Mouse (Mus musculus) heart, embryonic 14.5 days (tissue): ENCODE measurements at regions not wholly inside any gene's neighbourhood (a gene's known extent, or its start where the extent isn't known, plus 50 kb on each side); places are given as distances from the start of the nearest gene placed in this dataset.

Source experiments
- ATAC-seq: fragments of 200-750 bp; cut with Nextera tagmentation; 2 replicates; pipeline ENCODE4 v1.8.0; 2017; ENCODE audit warnings: low read depth, moderate TSS enrichment; ENCODE audit not compliant: insufficient number of reproducible peaks, insufficient read depth, low FRiP score
- H3K27ac ChIP-seq, 2 experiments: fragments of 200-500 bp in 1 of 2; fragments of 300-500 bp in 1 of 2; sonication (generic) in 1 of 2; replicated peaks in 1 of 2; 2 replicates each; pipeline ENCODE4 v1.5.1; 2012 to 2014; ENCODE audit warnings: low read depth in 2 of 2, low read length in 2 of 2, control low read depth in 1 of 2, mild to moderate bottlenecking in 1 of 2, mixed read lengths in 1 of 2; ENCODE audit not compliant: control insufficient read depth in 1 of 2, insufficient read depth in 1 of 2
- H3K27me3 ChIP-seq: fragments of 300-500 bp; sonication (generic); 2 replicates; pipeline ENCODE4 v1.6.1; 2014; ENCODE audit warnings: mild to moderate bottlenecking, low read length, control low read depth; ENCODE audit not compliant: control insufficient read depth, insufficient read depth
- H3K36me3 ChIP-seq: fragments of 300-500 bp; sonication (generic); 2 replicates; pipeline ENCODE4 v1.6.1; 2014; ENCODE audit warnings: mild to moderate bottlenecking, control low read depth, low read length, mixed read lengths; ENCODE audit not compliant: control insufficient read depth, insufficient read depth
- H3K4me1 ChIP-seq, 2 experiments: fragments of 200-500 bp in 1 of 2; fragments of 300-500 bp in 1 of 2; sonication (generic) in 1 of 2; 2 replicates each; pipeline ENCODE4 v1.6.1; 2012 to 2014; ENCODE audit warnings: low read length in 2 of 2, control low read depth in 1 of 2, mixed read lengths in 1 of 2; ENCODE audit not compliant: control insufficient read depth in 2 of 2, insufficient read depth in 2 of 2
- H3K4me2 ChIP-seq: fragments of 300-500 bp; sonication (generic); 2 replicates; pipeline ENCODE4 v1.6.1; 2014; ENCODE audit warnings: mild to moderate bottlenecking, low read length
- H3K4me3 ChIP-seq, 2 experiments: fragments of 200-500 bp in 1 of 2; fragments of 300-500 bp in 1 of 2; sonication (generic) in 1 of 2; 2 replicates each; pipeline ENCODE4 v1.5.1; 2012 to 2014; ENCODE audit warnings: low read length in 2 of 2, mild to moderate bottlenecking in 2 of 2, control low read depth in 1 of 2, low read depth in 1 of 2, moderate library complexity in 1 of 2; ENCODE audit not compliant: control insufficient read depth in 1 of 2, insufficient read depth in 1 of 2
- H3K9ac ChIP-seq: fragments of 300-500 bp; sonication (generic); 2 replicates; pipeline ENCODE4 v1.6.1; 2014; ENCODE audit warnings: mild to moderate bottlenecking, low read length
- H3K9me3 ChIP-seq: fragments of 300-500 bp; sonication (generic); 2 replicates; pipeline ENCODE4 v1.6.1; 2016; ENCODE audit warnings: low read length, control low read depth; ENCODE audit not compliant: control insufficient read depth
- WGBS: fragments of 180-500 bp; shearing (Covaris S2); extraction: QIAGEN DNeasy Blood & Tissue Kit; methylation state at CpG from one replicate; pipeline ENCODE4 v1.1.7; 2014; 5-methylcytosine and 5-hydroxymethylcytosine counted together

DNA sequence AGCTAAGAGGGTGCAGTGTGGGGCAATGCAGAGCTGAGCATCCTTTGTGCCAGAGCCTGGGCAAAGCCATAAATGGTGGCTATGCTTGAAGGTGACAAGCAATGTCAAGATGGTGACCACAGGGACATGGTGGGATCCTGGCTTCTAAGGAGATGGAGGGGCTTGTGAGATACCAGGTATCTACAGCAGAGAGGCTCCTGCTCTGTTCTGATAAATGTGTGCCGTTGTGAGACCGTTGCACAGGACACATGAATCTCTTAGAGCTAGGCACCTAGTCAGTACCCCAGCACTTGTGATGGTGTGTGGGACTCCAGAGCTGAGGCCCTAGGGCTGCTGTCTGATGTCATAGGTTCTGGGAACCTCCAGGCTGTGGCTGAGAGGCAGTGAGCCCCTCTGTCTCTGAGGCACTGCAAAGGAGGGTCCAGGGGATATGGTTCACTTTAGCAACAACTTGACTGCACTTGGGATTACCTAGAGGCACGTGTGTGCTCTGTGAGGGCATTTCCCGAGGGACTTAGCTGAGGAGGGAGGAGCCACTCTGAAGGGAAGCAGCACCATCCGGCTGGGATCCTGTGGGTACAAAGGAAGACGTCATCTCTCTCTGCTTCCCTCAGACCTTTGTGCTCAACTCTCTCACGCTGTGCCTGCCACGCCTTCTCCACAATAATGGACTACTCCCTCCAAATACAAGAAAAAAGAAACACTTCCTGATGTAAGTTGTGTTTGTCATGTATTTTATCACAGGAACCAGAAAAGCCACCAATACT lies 160.3 kb upstream of the A530016L24Rik start:
- H3K27ac ChIP-seq: no peak overlapping the region

DNA sequence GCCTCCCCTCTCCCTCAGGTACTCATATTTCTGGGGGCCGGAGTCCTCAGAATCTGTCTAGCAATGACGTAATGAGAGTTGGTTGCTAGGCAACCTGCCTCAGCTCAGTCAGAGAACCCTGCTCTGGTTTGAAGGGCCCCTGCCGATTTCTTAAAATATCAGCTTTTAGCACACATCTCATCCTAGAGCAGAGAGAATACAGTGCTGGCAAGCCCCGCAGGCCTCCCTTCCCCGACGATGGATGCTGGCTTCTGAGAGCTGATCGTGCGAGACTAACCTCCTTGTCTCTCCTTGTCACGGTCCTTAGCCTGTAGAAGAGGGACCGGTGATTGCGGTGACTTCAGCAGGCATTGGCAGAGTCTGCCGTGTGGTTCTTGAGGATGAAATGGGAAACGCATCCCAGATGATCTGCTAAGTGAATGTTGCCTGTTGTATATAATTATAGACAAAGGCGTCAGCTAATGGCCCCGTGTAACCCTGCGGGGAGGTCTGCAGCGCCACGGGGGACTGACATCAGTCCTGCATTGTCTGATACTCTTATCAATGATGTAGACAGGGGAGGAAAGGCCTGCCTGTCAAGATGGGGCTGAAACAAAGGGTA lies 159.4 kb upstream of the A530016L24Rik start:
- H3K4me1 ChIP-seq: peaks cover 5 to 14% of the 10 kb centered on the region in 2 experiments
- 0 out of 2 replicates have a peak, but pooled peaks cover 3% of the 10 kb centered on the region for H3K27me3 ChIP-seq
- no peaks in the 10 kb centered on the region for H3K9me3 ChIP-seq
- no peak overlapping the region for H3K9ac ChIP-seq
- H3K4me2 ChIP-seq: peak overlapping the region; percentile 34
- H3K4me3 ChIP-seq: no peak overlapping the region
- no peak overlapping the region for H3K27ac ChIP-seq
- ATAC-seq: no peak
- 16% methylated on average over 18 of the region's 18 CpGs for WGBS
- no peaks in the 10 kb centered on the region for H3K36me3 ChIP-seq

More for the DNA sequence above, 160.3 kb upstream of the A530016L24Rik start:
- no peak for ATAC-seq
- WGBS: 46% methylated on average over 8 of the region's 8 CpGs
- no peaks in the 10 kb centered on the region for H3K36me3 ChIP-seq
- no peak overlapping the region for H3K9ac ChIP-seq
- 0 out of 2 replicates have a peak, but pooled peaks cover 3% of the 10 kb centered on the region for H3K27me3 ChIP-seq
- H3K9me3 ChIP-seq: no peaks in the 10 kb centered on the region
- H3K4me2 ChIP-seq: no peak overlapping the region
- peaks cover 5 to 14% of the 10 kb centered on the region in 2 experiments for H3K4me1 ChIP-seq
- no peak overlapping the region for H3K4me3 ChIP-seq

DNA sequence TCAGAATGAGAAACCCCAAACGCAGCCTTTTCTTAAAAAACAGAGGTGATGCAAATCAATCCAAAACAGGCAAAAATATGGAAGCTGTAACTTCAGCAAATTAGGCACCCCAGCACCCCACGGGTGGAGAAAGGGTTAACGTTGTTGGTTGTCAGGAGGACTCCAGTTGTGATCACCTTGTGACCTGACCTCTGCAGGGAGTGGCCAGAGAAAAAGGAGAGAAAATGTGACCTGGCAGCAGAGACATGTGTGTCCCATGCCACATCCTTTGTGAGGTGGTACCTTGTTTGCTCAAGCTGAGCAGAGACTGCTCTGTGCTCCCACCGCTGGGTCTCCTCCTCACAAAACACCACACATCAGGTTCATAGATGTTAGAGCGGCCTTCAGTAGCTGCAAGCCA lies 158.7 kb upstream of the A530016L24Rik start:
- no peak for ATAC-seq
- no peak overlapping the region for H3K4me3 ChIP-seq
- no peaks in the 10 kb centered on the region for H3K36me3 ChIP-seq
- peaks cover 5 to 14% of the 10 kb centered on the region in 2 experiments for H3K4me1 ChIP-seq
- no peak overlapping the region for H3K27ac ChIP-seq
- no peaks in the 10 kb centered on the region for H3K9me3 ChIP-seq
- no peak overlapping the region for H3K9ac ChIP-seq
- 0 out of 2 replicates have a peak, but pooled peaks cover 3% of the 10 kb centered on the region for H3K27me3 ChIP-seq
- WGBS: 68% methylated on average over 5 of the region's 5 CpGs
- H3K4me2 ChIP-seq: no peak overlapping the region

DNA sequence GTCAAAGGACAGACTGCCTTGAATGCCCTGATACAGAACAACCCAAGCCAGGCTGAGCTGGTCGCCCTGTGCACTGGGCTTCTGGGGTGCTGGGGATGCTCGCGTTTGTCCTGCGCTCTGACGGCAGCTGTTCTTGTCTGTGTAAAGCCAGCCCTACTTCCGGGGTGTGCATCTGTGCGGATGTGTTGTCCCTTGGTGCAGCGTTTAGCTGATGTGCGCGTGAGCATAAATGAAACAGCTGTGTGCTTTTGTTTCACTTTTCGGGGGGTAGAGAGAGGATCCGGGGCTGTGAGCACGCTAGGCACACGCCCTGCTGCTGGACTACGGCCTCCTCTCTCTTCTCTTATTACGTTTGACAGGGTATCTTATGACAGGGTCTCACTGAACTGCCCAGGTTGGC lies 158.2 kb upstream of the A530016L24Rik start:
- no peaks in the 10 kb centered on the region for H3K36me3 ChIP-seq
- H3K4me1 ChIP-seq: peaks cover 5 to 14% of the 10 kb centered on the region in 2 experiments
- ATAC-seq: no peak
- 86% methylated on average over 16 of the region's 16 CpGs for WGBS
- H3K9me3 ChIP-seq: no peaks in the 10 kb centered on the region
- H3K9ac ChIP-seq: no peak overlapping the region
- no peak overlapping the region for H3K4me2 ChIP-seq
- 0 out of 2 replicates have a peak, but pooled peaks cover 6% of the 10 kb centered on the region for H3K27me3 ChIP-seq
- no peak overlapping the region for H3K27ac ChIP-seq
- no peak overlapping the region for H3K4me3 ChIP-seq

DNA sequence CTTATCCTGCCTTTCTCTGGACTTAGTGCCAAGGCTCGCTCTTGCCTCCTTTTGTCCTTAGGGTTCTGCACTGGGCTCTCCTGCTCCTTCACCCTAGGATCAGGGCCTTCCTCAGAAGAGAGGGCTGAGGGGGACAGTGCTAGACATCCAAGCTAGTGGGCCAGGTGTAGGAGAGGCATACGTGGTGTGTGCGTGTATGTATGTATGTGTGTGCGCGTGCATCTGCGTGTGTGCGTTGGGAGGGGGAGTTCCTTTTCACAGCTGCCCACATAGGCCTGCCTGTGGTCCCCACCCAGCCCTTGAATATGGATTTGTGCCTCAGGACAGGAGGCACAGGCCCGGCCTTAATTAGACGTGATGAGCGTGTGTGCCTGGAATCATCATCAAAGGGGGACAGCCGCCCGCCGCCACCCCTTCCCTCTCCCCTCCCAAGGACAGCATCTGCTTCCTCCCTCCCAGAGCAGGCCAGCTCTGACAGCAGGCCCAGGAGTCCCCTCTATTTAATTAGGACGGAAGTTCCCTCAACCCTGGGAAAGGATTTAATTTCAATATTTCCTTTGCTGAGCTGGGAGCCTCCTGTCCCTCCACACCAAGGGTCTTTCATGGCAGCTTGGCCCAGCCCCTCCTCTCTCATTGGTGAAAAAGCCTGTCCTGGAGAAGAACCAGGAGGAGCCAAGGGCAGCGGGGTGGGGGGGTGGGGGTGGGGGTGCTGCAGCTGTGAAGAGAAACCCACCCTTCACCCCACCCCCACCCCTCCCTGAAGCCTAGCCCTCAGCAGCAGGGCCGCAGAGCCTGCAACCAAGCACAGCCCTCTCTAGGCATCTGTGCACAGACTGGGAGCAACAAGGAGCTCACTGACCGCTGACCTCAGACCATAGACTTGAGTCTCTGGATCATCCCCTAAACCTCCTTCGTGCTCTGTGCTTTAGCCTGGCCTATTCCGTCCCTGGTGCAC lies 155.8 kb upstream of the A530016L24Rik start:
- H3K27ac ChIP-seq: no peak overlapping the region
- 0 out of 2 replicates have a peak, but pooled peaks cover 10% of the 10 kb centered on the region for H3K27me3 ChIP-seq
- no peak overlapping the region for H3K9ac ChIP-seq
- no peak overlapping the region for H3K4me2 ChIP-seq
- ATAC-seq: no peak
- no peaks in the 10 kb centered on the region for H3K36me3 ChIP-seq
- no peaks in the 10 kb centered on the region for H3K9me3 ChIP-seq
- WGBS: 59% methylated on average over 19 of the region's 19 CpGs
- peaks cover 5 to 14% of the 10 kb centered on the region in 2 experiments for H3K4me1 ChIP-seq
- no peak overlapping the region for H3K4me3 ChIP-seq

DNA sequence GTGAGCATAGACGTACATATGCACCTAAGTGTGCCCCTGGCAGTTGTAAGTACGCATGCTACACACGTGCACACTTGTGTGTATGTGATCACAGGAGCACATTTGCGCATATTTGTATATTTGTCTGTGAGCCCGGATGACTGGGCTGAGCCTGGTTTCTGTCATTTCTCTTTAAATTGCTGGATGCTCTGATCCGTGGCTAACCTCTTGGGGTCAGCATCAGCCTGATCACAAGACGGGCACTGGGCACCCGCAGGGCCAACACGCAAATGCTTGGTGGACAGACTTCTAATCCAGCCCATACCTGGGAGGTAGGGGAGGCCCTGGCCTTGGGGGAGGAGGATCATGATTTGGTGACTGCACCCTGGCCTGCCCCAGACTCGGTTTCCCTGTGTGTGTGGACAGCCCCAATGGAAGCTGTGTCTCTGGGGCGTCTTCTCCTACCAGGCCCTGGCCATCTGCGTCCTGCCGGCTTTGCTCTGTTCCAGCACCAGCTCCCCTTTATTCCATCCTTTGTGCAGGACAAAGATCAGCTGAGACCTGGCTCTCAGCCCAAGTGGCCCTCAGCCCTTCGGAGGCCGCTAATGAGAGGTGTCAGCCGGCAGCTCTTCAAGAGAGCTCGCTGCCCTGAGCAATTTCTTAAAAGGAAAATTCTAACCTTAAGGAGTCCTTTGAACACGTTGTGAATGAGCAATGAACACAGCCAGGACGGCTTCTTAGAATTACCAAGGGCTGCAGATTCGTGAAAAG lies 155.0 kb upstream of the A530016L24Rik start:
- WGBS: 65% methylated on average over 20 of the region's 20 CpGs
- no peak for ATAC-seq
- H3K4me1 ChIP-seq: peaks cover 5 to 14% of the 10 kb centered on the region in 2 experiments
- no peaks in the 10 kb centered on the region for H3K36me3 ChIP-seq
- no peak overlapping the region for H3K9ac ChIP-seq
- no peaks in the 10 kb centered on the region for H3K9me3 ChIP-seq
- 0 out of 2 replicates have a peak, but pooled peaks cover 10% of the 10 kb centered on the region for H3K27me3 ChIP-seq
- H3K4me3 ChIP-seq: no peak overlapping the region
- no peak overlapping the region for H3K27ac ChIP-seq
- no peak overlapping the region for H3K4me2 ChIP-seq

DNA sequence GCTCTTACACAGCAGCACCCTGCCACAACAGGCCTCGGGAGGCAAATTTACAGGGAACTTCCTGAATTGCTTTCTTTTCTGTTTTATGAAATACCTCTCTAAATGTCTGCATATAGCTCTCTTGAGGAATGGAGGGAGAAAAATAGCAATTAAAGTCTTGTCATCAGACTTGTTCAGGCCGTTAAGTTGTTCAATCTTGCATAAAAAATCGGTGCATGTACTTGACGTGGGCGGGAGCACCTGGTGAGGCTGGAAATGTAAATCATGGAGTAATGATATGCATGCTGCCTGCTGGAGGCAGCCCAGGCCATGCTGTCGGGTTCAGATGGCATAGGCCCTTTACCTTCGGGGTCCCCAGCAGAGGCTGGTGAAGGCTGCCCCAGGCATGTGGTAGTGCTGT lies 153.6 kb upstream of the A530016L24Rik start:
- H3K4me1 ChIP-seq: peaks cover 0 to 8% of the 10 kb centered on the region in 2 experiments; a peak in 2 of 4 replicates
- 87% methylated on average over 7 of the region's 7 CpGs for WGBS
- no peak overlapping the region for H3K27ac ChIP-seq

More for the DNA sequence above, 153.6 kb upstream of the A530016L24Rik start:
- H3K36me3 ChIP-seq: no peaks in the 10 kb centered on the region
- H3K4me3 ChIP-seq: no peak overlapping the region
- no peak overlapping the region for H3K9ac ChIP-seq
- no peak overlapping the region for H3K4me2 ChIP-seq
- H3K9me3 ChIP-seq: no peaks in the 10 kb centered on the region
- H3K27me3 ChIP-seq: 0 out of 2 replicates have a peak, but pooled peaks cover 7% of the 10 kb centered on the region
- no peak for ATAC-seq
